Mouse (Mus musculus): ENCODE measurements at regions not wholly inside any gene's neighbourhood (a gene's known extent, or its start where the extent isn't known, plus 50 kb on each side); places are given as distances from the start of the nearest gene placed in this dataset.

GRCm38 (mm10) chr2:50822738-50823137 is 326.2 kb downstream of the Rnd3 start:
- no peak overlapping the region for H3K4me2 ChIP-seq (replicated peaks)
- H3K36me3 ChIP-seq: no peaks in the 10 kb centered on the region
- H3K9ac ChIP-seq (replicated peaks): no peak overlapping the region
- no peak for ATAC-seq
- H3K4me3 ChIP-seq (replicated peaks): no peak overlapping the region
- no peaks in the 10 kb centered on the region for H3K9me3 ChIP-seq
- no peaks in the 10 kb centered on the region for H3K27me3 ChIP-seq
- H3K4me1 ChIP-seq (replicated peaks): no peaks in the 10 kb centered on the region
- H3K27ac ChIP-seq: no peak overlapping the region

GRCm38 (mm10) chr2:50819305-50819665 is 329.6 kb downstream of the Rnd3 start:
- no peaks in the 10 kb centered on the region for H3K4me1 ChIP-seq (replicated peaks)
- H3K27me3 ChIP-seq: no peaks in the 10 kb centered on the region
- H3K4me3 ChIP-seq (replicated peaks): no peak overlapping the region
- H3K9ac ChIP-seq (replicated peaks): no peak overlapping the region
- H3K9me3 ChIP-seq: no peaks in the 10 kb centered on the region
- no peaks in the 10 kb centered on the region for H3K36me3 ChIP-seq
- ATAC-seq: no peak
- no peak overlapping the region for H3K27ac ChIP-seq
- H3K4me2 ChIP-seq (replicated peaks): no peak overlapping the region
- whole genome bisulfite sequencing: 91% methylated on average over 5 of the region's 5 CpGs

- no peak for ATAC-seq
- 88% methylated on average over 7 of the region's 7 CpGs for WGBS
Measured at GRCm38 (mm10) chr2:50818557-50819304, 330.2 kb downstream of the Rnd3 start.

GRCm38 (mm10) chr2:50816364-50816763 is 332.5 kb downstream of the Rnd3 start:
- Histone ChIP-seq H3K4me2 (replicated peaks) (no peak overlapping the region), H3K36me3 (no peaks in the 10 kb centered on the region), H3K9me3 (no peaks in the 10 kb centered on the region), H3K27ac (no peak overlapping the region), H3K4me3 (replicated peaks) (no peak overlapping the region), H3K9ac (replicated peaks) (no peak overlapping the region), H3K27me3 (no peaks in the 10 kb centered on the region), H3K4me1 (replicated peaks) (peaks cover 12% of the 10 kb centered on the region)
- ATAC-seq: no peak
- WGBS: 69% methylated on average over 5 of the region's 5 CpGs

More at GRCm38 (mm10) chr2:50818557-50819304, 330.2 kb downstream of the Rnd3 start:
- Histone ChIP-seq H3K4me3 (replicated peaks) (no peak overlapping the region), H3K9ac (replicated peaks) (no peak overlapping the region), H3K27ac (no peak overlapping the region), H3K9me3 (no peaks in the 10 kb centered on the region), H3K4me2 (replicated peaks) (no peak overlapping the region), H3K27me3 (no peaks in the 10 kb centered on the region), H3K4me1 (replicated peaks) (no peaks in the 10 kb centered on the region), H3K36me3 (no peaks in the 10 kb centered on the region)

DNA sequence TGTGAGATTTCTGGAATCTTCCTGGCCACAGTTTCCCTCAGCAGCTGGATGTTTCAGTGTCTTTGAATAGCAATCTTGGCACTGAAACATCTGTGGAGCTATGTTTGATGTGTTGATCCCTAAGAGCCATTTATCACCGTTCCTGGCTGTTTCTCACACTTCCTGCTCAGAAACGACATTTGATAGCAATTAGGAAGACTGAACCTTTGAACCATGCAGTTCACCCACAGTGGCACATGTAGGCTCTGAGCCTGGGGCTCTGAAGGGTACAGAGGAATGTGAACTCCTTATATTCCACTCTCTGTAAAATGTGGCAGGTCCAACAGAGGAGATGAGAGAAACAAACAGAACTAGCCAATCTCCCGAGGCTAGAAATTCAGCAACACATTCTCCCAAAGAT is 333.4 kb downstream of the Rnd3 start:
- ATAC-seq: no peak
- 71% methylated on average over 3 of the region's 3 CpGs for WGBS
- Histone ChIP-seq H3K4me2 (replicated peaks) (no peak overlapping the region), H3K27ac (no peak overlapping the region), H3K9me3 (no peaks in the 10 kb centered on the region), H3K9ac (replicated peaks) (no peak overlapping the region), H3K4me1 (replicated peaks) (peaks cover 20% of the 10 kb centered on the region), H3K27me3 (no peaks in the 10 kb centered on the region), H3K4me3 (replicated peaks) (no peak overlapping the region), H3K36me3 (no peaks in the 10 kb centered on the region)

GRCm38 (mm10) chr2:50813568-50814461 is 335.1 kb downstream of the Rnd3 start:
- Histone ChIP-seq H3K4me1 (replicated peaks) (peaks cover 29% of the 10 kb centered on the region), H3K4me2 (replicated peaks) (no peak overlapping the region), H3K36me3 (no peaks in the 10 kb centered on the region), H3K27me3 (no peaks in the 10 kb centered on the region), H3K27ac (no peak overlapping the region), H3K4me3 (replicated peaks) (no peak overlapping the region), H3K9ac (replicated peaks) (no peak overlapping the region), H3K9me3 (no peaks in the 10 kb centered on the region)
- 94% methylated on average over 9 of the region's 9 CpGs for WGBS
- no peak for ATAC-seq

GRCm38 (mm10) chr2:50812296-50812695 is 336.6 kb downstream of the Rnd3 start:
- Histone ChIP-seq H3K27me3 (no peaks in the 10 kb centered on the region), H3K4me2 (replicated peaks) (no peak overlapping the region), H3K36me3 (no peaks in the 10 kb centered on the region), H3K4me3 (replicated peaks) (no peak overlapping the region), H3K9ac (replicated peaks) (no peak overlapping the region), H3K27ac (peak overlapping the region; percentile 84; the same call in 1 of the 2 replicates), H3K9me3 (no peaks in the 10 kb centered on the region), H3K4me1 (replicated peaks) (peaks cover 29% of the 10 kb centered on the region)
- 30% methylated on average over 4 of the region's 4 CpGs for WGBS
- 0 out of 2 replicates have a peak, but pooled peaks have one; percentile 46 for ATAC-seq

GRCm38 (mm10) chr2:50810336-50811066 is 338.4 kb downstream of the Rnd3 start:
- Histone ChIP-seq H3K9me3 (no peaks in the 10 kb centered on the region), H3K27ac (peak overlapping the region; percentile 84), H3K4me2 (replicated peaks) (peak overlapping the region; percentile 28), H3K4me1 (replicated peaks) (peaks cover 29% of the 10 kb centered on the region), H3K27me3 (no peaks in the 10 kb centered on the region), H3K36me3 (no peaks in the 10 kb centered on the region), H3K9ac (replicated peaks) (peak overlapping the region; percentile 33; the same call in 1 of the 2 replicates), H3K4me3 (replicated peaks) (no peak overlapping the region)
- 5% methylated on average over 5 of the region's 5 CpGs for WGBS
- ATAC-seq: peak; percentile 78

DNA sequence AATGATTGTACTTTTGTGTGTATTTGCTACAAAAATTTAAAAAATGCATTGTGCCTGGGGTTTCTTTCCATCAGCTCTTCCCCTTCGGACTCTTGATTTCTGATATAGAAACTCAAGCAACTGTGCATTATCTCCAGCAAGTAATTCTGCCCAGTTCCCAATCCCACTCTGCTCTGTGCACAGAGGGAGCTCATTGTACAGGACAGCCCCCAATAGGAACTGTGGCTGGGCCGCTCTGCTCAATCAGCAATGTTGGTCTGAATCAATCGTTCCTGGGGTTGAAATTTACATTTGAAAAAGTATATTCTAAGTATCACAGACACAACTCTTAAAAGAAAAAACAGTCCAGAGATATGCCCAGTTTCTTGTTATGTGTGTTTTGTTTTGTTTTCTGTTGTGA is 339.1 kb downstream of the Rnd3 start:
- Histone ChIP-seq H3K4me1 (replicated peaks) (peaks cover 29% of the 10 kb centered on the region), H3K27me3 (no peaks in the 10 kb centered on the region), H3K9me3 (no peaks in the 10 kb centered on the region), H3K36me3 (no peaks in the 10 kb centered on the region), H3K9ac (replicated peaks) (no peak overlapping the region), H3K27ac (peak overlapping the region; percentile 51; the same call in 1 of the 2 replicates), H3K4me2 (replicated peaks) (no peak overlapping the region), H3K4me3 (replicated peaks) (no peak overlapping the region)
- 9% methylated on average over 3 of the region's 3 CpGs for WGBS
- ATAC-seq: 0 out of 2 replicates have a peak, but pooled peaks have one; percentile 57

GRCm38 (mm10) chr2:50807162-50807960 is 341.6 kb downstream of the Rnd3 start:
- no peak for ATAC-seq
- Histone ChIP-seq H3K36me3 (no peaks in the 10 kb centered on the region), H3K9me3 (no peaks in the 10 kb centered on the region), H3K27me3 (no peaks in the 10 kb centered on the region), H3K9ac (replicated peaks) (no peak overlapping the region), H3K4me1 (replicated peaks) (peaks cover 27% of the 10 kb centered on the region), H3K27ac (no peak overlapping the region), H3K4me3 (replicated peaks) (no peak overlapping the region), H3K4me2 (replicated peaks) (no peak overlapping the region)
- 94% methylated on average over 6 of the region's 6 CpGs for WGBS

DNA sequence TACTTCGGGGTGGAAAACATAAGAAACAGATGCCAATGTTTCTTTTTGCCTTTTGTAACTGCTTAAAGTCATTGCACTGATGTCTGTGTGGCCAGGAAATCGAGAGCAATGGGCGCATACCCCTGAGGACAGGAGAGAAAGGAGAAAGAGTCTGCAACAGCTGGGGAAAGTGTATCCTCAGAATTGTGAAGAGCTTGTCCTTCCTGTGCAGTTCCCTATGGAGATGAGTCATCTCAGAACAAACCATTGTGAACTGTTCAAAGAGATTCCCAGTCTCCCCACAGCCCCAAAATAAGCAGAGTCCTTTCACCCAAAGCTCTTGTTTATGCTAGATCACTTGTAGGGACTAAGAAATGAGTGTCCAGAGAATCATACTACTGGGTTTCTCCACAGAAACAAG is 343.3 kb downstream of the Rnd3 start:
- no peaks in the 10 kb centered on the region for H3K27me3 ChIP-seq
- H3K4me2 ChIP-seq (replicated peaks): no peak overlapping the region
- H3K4me1 ChIP-seq (replicated peaks): peaks cover 10% of the 10 kb centered on the region
- no peak overlapping the region for H3K9ac ChIP-seq (replicated peaks)
- no peaks in the 10 kb centered on the region for H3K9me3 ChIP-seq
- H3K27ac ChIP-seq: no peak overlapping the region
- WGBS: 88% methylated on average over 3 of the region's 3 CpGs
- no peaks in the 10 kb centered on the region for H3K36me3 ChIP-seq
- no peak overlapping the region for H3K4me3 ChIP-seq (replicated peaks)
- no peak for ATAC-seq

Data from midbrain, embryonic 13.5 days (tissue).